25 mouse cellular contexts compared by ENCODE assay signal in the genomic region with DNA sequence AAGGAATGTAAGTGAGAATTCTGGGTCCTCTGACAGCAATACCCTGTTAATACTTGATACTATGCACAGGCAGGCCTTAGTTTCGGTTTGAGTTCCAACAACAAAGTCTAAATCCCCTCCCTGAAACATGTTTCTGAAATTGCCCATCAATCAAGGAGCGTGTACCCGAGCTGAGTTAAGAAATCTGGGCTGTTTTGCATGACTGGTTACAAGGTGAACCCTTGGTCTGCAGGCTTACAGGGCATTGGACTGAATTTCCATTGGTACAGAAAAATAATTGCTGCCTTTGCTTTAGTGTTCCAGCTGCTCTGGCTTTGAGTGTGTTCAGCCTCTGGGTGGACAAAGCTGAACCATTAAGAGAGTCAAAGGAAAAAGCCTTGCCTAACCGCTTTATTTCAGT.
DNase-seq lines count a peak whose midpoint lies in the region; ATAC-seq lines count a peak whose summit lies in the region.
"Had no signal": no experiment of that assay in that cellular context is flagged by ENCODE, and none has a peak within 500 bp of the region (broad histone marks: within the 10 kb centered on the region; RNA-seq: fewer than 3 reads in every experiment).

No protein-coding gene starts in this region.

- no peak overlapping the region for H3K9ac ChIP-seq in kidney, embryonic 16.5 days (replicated peaks; ENCODE audit: low read length)
- H3K9ac ChIP-seq: embryonic facial prominence, embryonic 13.5 days; hindbrain, embryonic 12.5 days; liver, postnatal 0 days; midbrain, embryonic 15.5 days; neural tube, embryonic 13.5 days had no signal

- 37% methylated on average over 4 of the region's 4 CpGs for WGBS in kidney, embryonic 16.5 days

- no peaks in the 10 kb centered on the region for H3K36me3 ChIP-seq in kidney, embryonic 16.5 days (ENCODE audit: insufficient read depth, low read length)
- H3K36me3 ChIP-seq: hindbrain, embryonic 12.5 days; midbrain, embryonic 15.5 days; neural tube, embryonic 13.5 days had no signal

- H3K4me2 ChIP-seq in kidney, embryonic 16.5 days (replicated peaks; ENCODE audit: low read depth, low read length): no peak overlapping the region
- H3K4me2 ChIP-seq: embryonic facial prominence, embryonic 13.5 days; hindbrain, embryonic 12.5 days; liver, embryonic 11.5 days; midbrain, embryonic 15.5 days; neural tube, embryonic 13.5 days had no signal

- H3K4me3 ChIP-seq in kidney, embryonic 16.5 days (ENCODE audit: low read length): no peak overlapping the region
- H3K4me3 ChIP-seq: embryonic facial prominence, embryonic 13.5 days; hindbrain, embryonic 12.5 days; midbrain, embryonic 15.5 days; myocyte; neural tube, embryonic 13.5 days had no signal

- H3K4me1 ChIP-seq in kidney, embryonic 16.5 days (ENCODE audit: insufficient read depth, low read length): 0 out of 2 replicates have a peak, but pooled peaks cover 4% of the 10 kb centered on the region
- H3K4me1 ChIP-seq: hindbrain, embryonic 12.5 days; midbrain, embryonic 15.5 days had no signal

- no peaks in the 10 kb centered on the region for H3K9me3 ChIP-seq in kidney, embryonic 16.5 days (ENCODE audit: low read length)
- H3K9me3 ChIP-seq: embryonic facial prominence, embryonic 13.5 days; hindbrain, embryonic 12.5 days; midbrain, embryonic 15.5 days; neural tube, embryonic 13.5 days had no signal

- H3K27ac ChIP-seq in kidney, embryonic 16.5 days (ENCODE audit: low read length): peak overlapping the region; percentile 81
- H3K27ac ChIP-seq: embryonic facial prominence, embryonic 13.5 days; hindbrain, embryonic 12.5 days; macrophage; midbrain, embryonic 15.5 days; neural tube, embryonic 13.5 days had no signal

- peak; percentile 81 for ATAC-seq in kidney, embryonic 16.5 days (ENCODE audit: low FRiP score, low TSS enrichment)
- ATAC-seq: inflammation-experienced regulatory T-cells, adult 6 months; liver, postnatal 0 days; lung, postnatal 0 days; midbrain, embryonic 15.5 days had no signal

- DNase-seq in kidney, adult 11 months: peak; percentile 78
- no peak for DNase-seq in kidney, postnatal 4 days
- DNase-seq in kidney, adult 18-20 months: peak; percentile 50
- DNase-seq in thymus, postnatal 0 days (ENCODE audit: low spot score): no peak
- DNase-seq in right cerebral cortex, adult 18-20 months: no peak
- DNase-seq in embryo, embryonic 11 days: no peak
- DNase-seq: adrenal gland, adult 2 months; B cell, adult 2 months; cerebellum, adult 2 months; cerebellum, postnatal 25 days; gastrocnemius, postnatal 14 days; heart, adult 18-20 months; liver, postnatal 0 days; retina, postnatal 1 day; thymus, postnatal 25 days had no signal

- H3K27me3 ChIP-seq in kidney, embryonic 16.5 days (ENCODE audit: insufficient read depth, low read length): no peaks in the 10 kb centered on the region
- H3K27me3 ChIP-seq: embryonic facial prominence, embryonic 13.5 days; hindbrain, embryonic 12.5 days; midbrain, embryonic 15.5 days; neural tube, embryonic 13.5 days had no signal

Comparison
In these comparisons a context has a peak if more than half of its experiments do, and no peak if none do; other contexts are left out.
1. DNase-seq: peak in kidney, adult 11 months (single experiment) and kidney, adult 18-20 months (single experiment); none in kidney, postnatal 4 days (0 of 2), thymus, postnatal 0 days (single experiment), right cerebral cortex, adult 18-20 months (single experiment) and embryo, embryonic 11 days (single experiment).